Mouse (Mus musculus) right cerebral cortex, adult 2 months (tissue): Measurements from ENCODE around the gene Epb41l4b.

Experiments
- DNase-seq, 2 experiments: peaks; one replicate each; pipeline ENCODE4 v3.0.0; 2021 to 2022; ENCODE audit warnings: low spot score in 2 of 2

Epb41l4b gene

GRCm38 (mm10) chr4:57143026-57143937 lies at the start of gene Epb41l4b:
TSS of gene Epb41l4b (minus strand) at chr4:57143437.
- DNase-seq: peak; percentile 74 to 84

GRCm38 (mm10) chr4:57191543-57192283 lies 48.5 kb upstream of the Epb41l4b start:
- DNase-seq: peak in 1 of 2 experiments; percentile 36

DNA sequence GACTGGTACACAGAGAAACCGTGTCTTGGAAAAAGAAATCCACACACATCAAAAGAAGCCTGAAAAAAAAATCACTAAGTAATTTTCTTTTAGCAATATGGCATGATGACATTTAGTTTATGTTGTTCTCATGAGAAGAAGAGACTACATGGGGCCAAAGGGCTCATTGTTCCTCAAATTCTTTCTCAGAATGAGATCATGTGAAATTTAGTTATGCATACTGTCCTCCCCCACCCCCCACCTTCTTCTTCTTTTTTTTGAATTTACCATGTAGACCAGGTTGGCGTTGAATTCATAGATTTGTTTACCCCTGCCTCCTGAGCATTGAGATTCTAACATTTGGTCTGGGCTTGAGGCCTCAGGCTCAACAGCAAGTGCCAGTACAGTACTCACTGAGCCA lies 46.6 kb upstream of the Epb41l4b start:
- no peak for DNase-seq

- DNase-seq: no peak
Observed at GRCm38 (mm10) chr4:57186035-57186434, 42.8 kb upstream of the Epb41l4b start.

DNA sequence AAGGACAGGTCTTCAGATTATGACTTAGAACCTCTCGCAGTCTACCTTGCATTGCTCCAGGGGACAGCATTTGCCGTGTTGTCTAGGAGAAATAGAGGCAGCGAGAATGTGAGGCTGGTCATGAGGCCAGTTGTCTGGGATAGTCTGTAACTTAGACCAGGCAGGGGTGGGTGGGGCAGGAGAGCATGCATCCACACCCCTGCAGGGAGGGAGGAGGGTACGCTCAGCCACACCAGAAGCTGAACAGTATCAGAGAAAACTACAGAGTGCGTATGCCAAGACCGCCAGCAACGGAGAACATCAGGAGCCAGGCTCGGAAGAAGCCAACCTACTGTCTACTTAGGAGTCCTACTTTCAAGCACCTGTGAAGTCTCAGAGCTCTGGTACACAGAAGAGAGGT lies 42.2 kb upstream of the Epb41l4b start:
- DNase-seq: no peak

DNA sequence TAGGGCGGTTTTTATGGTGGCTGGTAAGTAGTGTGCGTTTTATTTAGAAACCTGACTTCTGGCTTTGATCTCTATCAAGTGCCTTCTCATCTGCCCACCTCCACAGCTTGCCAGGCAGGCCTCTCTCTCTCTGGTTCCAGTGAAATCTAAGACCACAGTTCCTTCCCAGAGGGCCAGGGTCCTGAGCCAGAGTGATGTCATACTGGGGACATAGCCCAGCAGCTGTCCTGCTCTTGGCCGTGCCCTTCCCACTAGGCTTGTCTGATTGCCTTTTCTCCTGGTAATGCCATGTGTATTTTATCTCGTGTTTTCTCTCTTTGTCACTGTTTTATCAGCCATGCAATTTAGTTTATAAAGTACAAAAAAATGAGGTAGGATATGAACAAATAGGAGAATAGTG lies 40.3 kb upstream of the Epb41l4b start:
- no peak for DNase-seq

DNA sequence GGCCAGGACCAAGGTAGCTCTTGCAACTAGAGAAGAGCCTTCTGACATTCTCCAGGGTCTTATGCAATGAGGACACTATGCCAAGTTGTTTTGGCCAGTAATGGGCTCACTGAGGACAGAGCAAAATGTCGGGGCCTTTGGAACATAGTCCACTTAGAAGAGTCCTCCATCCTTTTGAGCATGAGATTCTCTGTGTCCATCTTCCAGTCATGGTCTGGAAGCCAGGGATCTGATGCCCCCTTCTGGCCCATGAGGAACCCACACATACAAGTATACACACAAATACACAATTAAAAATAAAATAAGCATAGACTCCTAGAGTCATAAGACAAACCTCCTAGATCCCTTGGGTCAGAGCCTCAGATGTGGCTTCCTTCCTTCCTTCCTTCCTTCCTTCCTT lies 38.3 kb upstream of the Epb41l4b start:
- no peak for DNase-seq

GRCm38 (mm10) chr4:57178881-57179280 lies 35.6 kb upstream of the Epb41l4b start:
- DNase-seq: no peak

GRCm38 (mm10) chr4:57175329-57175728 lies 32.1 kb upstream of the Epb41l4b start:
- no peak for DNase-seq

- DNase-seq: no peak
Observed at GRCm38 (mm10) chr4:57172861-57173260, 29.6 kb upstream of the Epb41l4b start.

DNA sequence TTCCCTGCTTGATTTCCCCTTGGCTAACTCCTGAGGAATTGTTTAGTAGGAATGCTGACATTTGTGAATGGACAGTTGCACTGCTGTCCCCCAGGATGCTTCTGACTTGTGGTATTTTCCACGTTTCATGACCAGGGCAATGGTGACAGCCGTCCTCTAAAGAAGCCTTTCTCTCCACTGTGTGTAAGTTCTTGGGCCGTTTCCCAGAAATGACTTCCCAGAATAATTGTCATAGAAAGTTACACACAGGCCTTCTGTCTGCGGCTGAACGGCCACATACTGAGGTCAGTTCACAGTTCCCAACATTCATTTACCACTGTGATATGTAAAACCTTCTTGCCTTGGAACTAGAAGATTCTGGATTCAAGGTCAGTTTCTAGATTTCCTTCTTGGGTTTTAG lies 28.6 kb upstream of the Epb41l4b start:
- no peak for DNase-seq

GRCm38 (mm10) chr4:57168680-57169079 lies 25.4 kb upstream of the Epb41l4b start:
- DNase-seq: no peak

GRCm38 (mm10) chr4:57168277-57168676 lies 25.0 kb upstream of the Epb41l4b start:
- no peak for DNase-seq

DNA sequence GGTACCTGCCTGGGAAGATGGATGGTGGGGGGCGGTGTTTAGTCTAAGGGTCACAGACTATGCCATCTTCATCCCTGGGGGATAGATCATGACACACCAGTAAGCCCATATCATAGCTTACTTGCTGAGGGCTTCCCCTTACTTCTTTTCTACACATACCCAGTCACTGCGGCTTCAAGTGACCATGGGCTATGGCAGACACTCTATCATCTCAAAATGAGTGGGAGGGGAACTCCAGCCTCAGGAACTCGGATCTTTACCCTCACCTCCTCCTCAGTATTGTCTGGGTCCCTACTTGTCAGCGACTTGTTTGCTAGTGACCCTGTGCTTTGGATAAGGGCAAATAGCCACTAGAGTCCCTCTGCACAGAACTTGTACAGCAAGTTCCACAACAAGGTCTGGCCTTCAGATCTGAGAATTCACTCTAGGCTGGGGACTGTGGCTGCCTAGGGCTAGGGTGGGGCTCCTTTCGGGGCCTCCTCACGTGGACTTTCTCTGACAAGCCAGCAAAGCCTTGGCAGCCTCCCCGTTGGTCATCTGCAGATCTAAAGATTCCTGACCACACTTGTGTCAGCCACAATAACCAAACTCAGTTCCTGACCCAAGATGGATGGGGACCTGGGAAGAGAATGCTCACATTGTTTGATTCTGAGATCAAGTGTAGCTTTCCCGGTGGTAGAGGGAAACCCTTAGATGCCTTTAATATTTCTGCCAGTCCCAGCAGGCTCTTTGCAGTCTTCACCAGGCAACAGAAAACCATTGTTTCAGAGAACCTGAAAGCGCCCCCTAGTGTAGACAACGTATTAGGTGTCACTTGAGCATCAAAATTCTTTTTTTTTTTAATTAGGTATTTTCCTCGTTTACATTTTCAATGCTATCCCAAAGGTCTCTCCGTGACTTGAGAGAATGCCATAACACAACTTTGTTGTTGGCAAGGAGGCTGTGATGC lies 24.0 kb upstream of the Epb41l4b start:
- no peak for DNase-seq

DNA sequence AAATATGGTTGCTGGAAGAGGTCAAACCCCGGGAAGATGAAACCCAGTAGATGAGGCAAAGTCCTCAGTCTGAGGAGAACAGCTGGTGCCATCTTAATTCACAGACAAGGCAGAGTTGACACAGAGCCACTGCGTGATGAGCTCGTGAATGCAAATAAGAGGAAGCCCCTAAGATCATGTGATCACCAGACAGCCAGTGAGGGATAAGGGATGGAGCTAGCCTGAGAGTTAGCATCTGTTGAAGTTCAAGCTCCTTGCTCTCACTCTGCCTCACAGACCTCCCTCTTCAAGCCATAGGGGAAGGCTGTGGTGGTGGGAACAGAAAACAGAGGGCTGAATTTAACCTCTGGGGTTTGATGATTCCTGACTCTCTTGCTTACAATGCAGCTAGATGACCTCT lies 22.4 kb upstream of the Epb41l4b start:
- no peak for DNase-seq

GRCm38 (mm10) chr4:57164578-57165210 lies 21.5 kb upstream of the Epb41l4b start:
- no peak for DNase-seq

DNA sequence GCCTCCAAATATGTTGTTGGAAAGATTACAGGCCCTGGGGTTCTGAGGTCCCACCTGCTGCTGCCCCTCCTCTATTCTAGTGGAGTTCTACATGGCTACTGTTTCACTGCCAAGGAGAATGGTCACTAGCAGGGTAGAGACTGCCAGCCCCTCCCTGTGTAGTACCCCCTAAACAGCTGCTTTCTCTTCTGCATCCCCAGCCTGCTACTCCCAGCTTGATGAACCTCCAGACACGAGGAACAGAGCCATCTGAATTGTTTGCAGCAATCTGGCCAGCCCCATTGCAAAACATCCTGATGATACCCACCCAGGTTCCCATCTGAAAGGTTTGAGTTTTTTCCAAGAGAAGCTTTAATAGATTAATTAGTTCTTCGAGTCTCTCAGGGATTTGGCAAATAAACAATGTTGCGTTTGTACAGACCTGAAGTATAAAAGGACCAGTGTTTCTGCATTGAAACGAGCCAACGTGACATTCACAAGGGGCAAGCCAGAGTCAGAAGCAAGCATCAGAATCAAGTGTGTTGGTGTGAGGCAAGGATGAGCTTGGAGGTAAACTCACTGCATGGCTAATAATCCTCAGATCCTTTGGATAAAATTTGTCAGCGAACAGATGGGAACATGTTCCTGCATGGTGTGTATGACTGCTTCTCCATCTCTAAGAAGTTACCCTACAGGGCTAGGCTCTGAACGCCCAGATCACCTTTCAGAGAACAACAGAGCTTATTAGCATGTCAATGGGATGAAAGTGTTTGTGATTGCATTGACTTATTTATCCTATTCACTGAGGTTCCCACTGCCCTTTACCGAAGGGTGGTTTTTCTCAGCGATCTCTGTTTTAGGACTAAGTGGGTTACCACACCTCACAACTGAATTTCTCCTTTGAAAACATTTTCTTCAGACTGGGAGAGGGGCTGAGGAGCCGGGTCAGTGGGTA lies 19.8 kb upstream of the Epb41l4b start:
- no peak for DNase-seq

DNA sequence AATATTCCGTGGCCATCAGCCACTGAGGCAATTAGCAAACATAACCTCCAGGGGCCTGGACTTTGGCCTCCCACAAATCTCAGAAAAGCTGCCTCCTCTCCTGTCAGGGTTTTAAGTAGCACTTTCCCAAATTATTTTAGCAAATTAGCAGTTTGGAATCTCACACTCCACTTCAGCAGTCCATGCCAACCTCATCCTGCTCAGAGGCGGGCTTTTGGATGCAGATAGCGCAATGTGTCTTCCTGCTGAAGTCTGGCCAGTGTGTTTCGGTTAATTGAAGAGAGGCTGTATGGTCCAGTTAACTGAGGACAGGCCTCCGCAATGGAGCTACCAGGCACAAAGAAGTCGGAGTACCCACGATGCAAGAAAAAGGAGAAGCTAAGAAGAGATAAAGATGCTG lies 17.3 kb upstream of the Epb41l4b start:
- DNase-seq: no peak

DNA sequence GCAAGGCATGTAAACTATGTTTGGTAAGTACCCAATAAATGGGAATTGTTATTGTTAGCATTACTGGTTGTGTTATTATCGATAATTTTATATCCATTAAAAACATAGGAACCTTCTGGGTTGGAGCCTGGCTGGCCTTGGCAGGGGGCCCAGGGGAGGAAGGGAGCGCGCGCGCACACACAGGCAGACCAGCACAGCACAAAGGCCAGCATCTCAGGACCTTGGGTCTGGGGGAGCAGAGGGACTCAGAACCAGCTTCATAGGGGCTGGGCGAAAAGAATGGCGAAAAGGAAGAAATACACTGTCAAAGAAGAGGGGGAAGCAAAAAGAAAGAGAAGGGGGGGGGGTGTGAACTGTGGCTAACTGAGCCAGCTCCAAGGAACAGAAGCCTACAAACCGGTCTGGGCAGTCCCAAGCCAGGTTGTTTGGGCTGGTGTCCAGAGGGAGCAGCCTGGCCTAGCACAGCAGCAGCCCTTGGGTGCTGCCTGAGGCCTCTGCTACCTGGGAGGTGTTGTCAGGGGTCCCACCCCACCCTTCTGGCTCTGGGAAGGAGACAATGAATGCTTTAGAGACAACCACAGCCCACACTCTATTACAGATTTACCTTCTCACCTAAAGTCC lies 13.4 kb upstream of the Epb41l4b start:
- DNase-seq: no peak

GRCm38 (mm10) chr4:57153838-57154237 lies 10.6 kb upstream of the Epb41l4b start:
- no peak for DNase-seq
